Mouse (Mus musculus) limb, embryonic 11.5 days (tissue): Measurements from ENCODE around the gene Smyd3. TPM values are rescaled to one million over a fixed set of nuclear protein-coding genes. Genes with fewer than 3 reads are reported as not detected.

Source experiments
- ATAC-seq: fragments of 200-750 bp; cut with Nextera tagmentation; 2 replicates; pipeline ENCODE4 v1.8.0; 2017; ENCODE audit warnings: low read depth; ENCODE audit not compliant: insufficient number of reproducible peaks, low FRiP score, low TSS enrichment
- DNase-seq: peaks from one replicate; pipeline ENCODE4 v3.0.0-alpha.2; 2015; ENCODE audit warnings: low spot score
- H3K27ac ChIP-seq: fragments of 300-500 bp; sonication (generic); replicated peaks from 2 replicates; pipeline ENCODE4 v1.5.1; 2014; ENCODE audit warnings: low read depth, mild to moderate bottlenecking, low read length
- H3K27me3 ChIP-seq: fragments of 300-500 bp; sonication (generic); 2 replicates; pipeline ENCODE4 v1.6.1; 2014; ENCODE audit warnings: mild to moderate bottlenecking, low read length, mixed read lengths; ENCODE audit not compliant: control insufficient read depth, insufficient read depth
- H3K36me3 ChIP-seq: fragments of 300-500 bp; sonication (generic); 2 replicates; pipeline ENCODE4 v1.6.1; 2014; ENCODE audit warnings: mild to moderate bottlenecking, low read length, moderate library complexity, mixed read lengths; ENCODE audit not compliant: control insufficient read depth, insufficient read depth
- H3K4me1 ChIP-seq: fragments of 300-500 bp; sonication (generic); 2 replicates; pipeline ENCODE4 v1.6.1; 2014; ENCODE audit warnings: low read length, mixed read lengths; ENCODE audit not compliant: control insufficient read depth, insufficient read depth
- H3K4me2 ChIP-seq: fragments of 300-500 bp; sonication (generic); 2 replicates; pipeline ENCODE4 v1.6.1; 2014; ENCODE audit warnings: low read depth, mild to moderate bottlenecking, moderate library complexity; ENCODE audit not compliant: severe bottlenecking
- H3K4me3 ChIP-seq: fragments of 300-500 bp; sonication (generic); 2 replicates; pipeline ENCODE4 v1.5.1; 2014; ENCODE audit warnings: low read depth, low read length
- H3K9ac ChIP-seq: fragments of 300-500 bp; sonication (generic); 2 replicates; pipeline ENCODE4 v1.6.1; 2014; ENCODE audit warnings: mild to moderate bottlenecking, low read length
- H3K9me3 ChIP-seq: fragments of 300-500 bp; sonication (generic); 2 replicates; pipeline ENCODE4 v1.6.1; 2016; ENCODE audit warnings: low read length; ENCODE audit not compliant: control insufficient read depth
- WGBS: fragments of 180-500 bp; shearing (Covaris S2); extraction: QIAGEN DNeasy Blood & Tissue Kit; methylation state at CpG from one replicate; pipeline ENCODE4 v1.1.7; 2014; 5-methylcytosine and 5-hydroxymethylcytosine counted together
- polyA plus RNA-seq: library from polyadenylated mRNA; unstranded; fragments of >200 nt; fragmentation: Nextera tagmentation; extraction: Ambion mirVana; gene quantifications from 2 replicates; pipeline ENCODE4 v1.2.1, GENCODE M21; 2014

The Smyd3 gene
- polyA plus RNA-seq, 1 experiment from 2014 or later = 25.6 TPM

DNA sequence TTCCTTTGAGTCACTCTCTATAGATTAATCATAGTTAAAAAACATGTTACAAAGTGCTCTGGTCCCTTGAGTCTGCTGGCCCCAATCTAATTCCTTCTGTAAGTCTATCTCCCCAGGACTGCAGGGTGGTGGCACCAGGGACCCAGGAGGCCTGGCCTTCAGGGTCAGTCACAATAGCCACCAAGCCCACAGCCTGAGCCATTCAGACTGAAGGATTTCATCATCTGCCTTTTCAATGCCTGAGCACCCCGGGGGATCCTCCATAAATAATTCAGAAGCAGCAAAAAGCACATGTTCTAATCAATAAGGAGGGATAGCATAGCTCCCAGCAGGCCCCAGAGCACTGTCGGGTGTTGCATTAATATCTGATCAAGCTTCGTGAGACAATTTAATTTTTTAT lies 263.3 kb downstream of the Smyd3 start:
- Histone ChIP-seq H3K9ac (no peak overlapping the region), H3K27me3 (0 out of 2 replicates have a peak, but pooled peaks cover 2% of the 10 kb centered on the region), H3K4me3 (no peak overlapping the region), H3K4me2 (no peak overlapping the region), H3K9me3 (no peaks in the 10 kb centered on the region), H3K36me3 (no peaks in the 10 kb centered on the region), H3K27ac (no peak overlapping the region), H3K4me1 (0 out of 2 replicates have a peak, but pooled peaks cover 2% of the 10 kb centered on the region)
- DNase-seq = no peak
- ATAC-seq = no peak
- 69% methylated on average over 3 of the region's 3 CpGs for WGBS

- H3K4me3 ChIP-seq = no peak overlapping the region
- H3K9ac ChIP-seq = no peak overlapping the region
- H3K27me3 ChIP-seq = 0 out of 2 replicates have a peak, but pooled peaks cover 2% of the 10 kb centered on the region
- no peak overlapping the region for H3K4me2 ChIP-seq
- no peak for DNase-seq
- H3K27ac ChIP-seq = no peak overlapping the region
- H3K4me1 ChIP-seq = 0 out of 2 replicates have a peak, but pooled peaks cover 2% of the 10 kb centered on the region
- no peaks in the 10 kb centered on the region for H3K9me3 ChIP-seq
- no peaks in the 10 kb centered on the region for H3K36me3 ChIP-seq
- WGBS = 83% methylated on average over 4 of the region's 4 CpGs
- ATAC-seq = no peak
Observed at GRCm38 (mm10) chr1:179252611-179253010, 265.2 kb downstream of the Smyd3 start.

DNA sequence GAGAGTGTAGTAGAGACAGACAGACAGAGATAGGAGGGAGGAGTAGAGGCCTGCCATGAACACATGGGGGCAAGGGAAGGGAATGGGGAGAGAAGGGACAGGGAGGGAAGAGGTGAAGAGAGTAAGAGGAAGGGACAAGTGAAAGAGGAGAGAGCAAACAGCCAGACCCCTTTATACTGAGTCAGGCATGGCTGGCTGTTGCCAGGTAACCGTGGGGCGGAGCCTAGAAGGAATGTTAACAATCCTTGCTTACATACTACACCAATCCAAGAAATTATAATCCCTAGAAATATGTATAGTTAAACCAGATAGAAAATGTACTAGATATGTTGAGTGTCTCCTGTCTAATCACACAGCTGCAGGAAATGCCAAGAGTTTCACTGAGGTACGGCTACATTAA lies 267.5 kb downstream of the Smyd3 start:
- no peak overlapping the region for H3K4me3 ChIP-seq
- ATAC-seq (no peak), DNase-seq (no peak)
- H3K4me1 ChIP-seq = 0 out of 2 replicates have a peak, but pooled peaks cover 2% of the 10 kb centered on the region
- 87% methylated on average over 3 of the region's 3 CpGs for WGBS
- no peak overlapping the region for H3K4me2 ChIP-seq
- H3K9ac ChIP-seq = no peak overlapping the region
- H3K9me3 ChIP-seq = no peaks in the 10 kb centered on the region
- no peak overlapping the region for H3K27ac ChIP-seq
- H3K27me3 ChIP-seq = no peaks in the 10 kb centered on the region
- H3K36me3 ChIP-seq = no peaks in the 10 kb centered on the region

DNA sequence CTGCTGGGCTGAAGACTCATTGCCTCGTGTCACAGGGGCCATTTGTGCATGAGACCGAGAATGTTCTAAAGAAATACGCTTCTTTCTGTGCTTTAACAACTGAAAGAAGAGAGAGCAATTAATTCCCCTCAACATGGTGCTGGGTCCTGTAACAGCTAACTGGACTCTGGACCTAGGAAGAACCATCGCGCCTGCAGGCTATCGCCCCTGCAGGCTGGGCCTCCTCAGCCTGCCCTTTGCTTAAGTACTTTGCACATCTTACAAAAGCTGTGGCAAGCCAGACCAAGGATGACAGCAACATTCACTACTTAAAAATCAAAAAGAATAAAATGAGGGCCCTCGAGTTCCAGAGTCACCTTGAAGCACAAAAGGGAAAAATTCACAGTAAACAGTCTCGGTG lies 274.3 kb downstream of the Smyd3 start:
- Histone ChIP-seq H3K9ac (no peak overlapping the region), H3K9me3 (no peaks in the 10 kb centered on the region), H3K4me2 (no peak overlapping the region), H3K4me1 (no peaks in the 10 kb centered on the region), H3K36me3 (no peaks in the 10 kb centered on the region), H3K27me3 (no peaks in the 10 kb centered on the region), H3K27ac (no peak overlapping the region), H3K4me3 (no peak overlapping the region)
- ATAC-seq (no peak), DNase-seq (no peak)
- WGBS = 82% methylated on average over 8 of the region's 8 CpGs

DNA sequence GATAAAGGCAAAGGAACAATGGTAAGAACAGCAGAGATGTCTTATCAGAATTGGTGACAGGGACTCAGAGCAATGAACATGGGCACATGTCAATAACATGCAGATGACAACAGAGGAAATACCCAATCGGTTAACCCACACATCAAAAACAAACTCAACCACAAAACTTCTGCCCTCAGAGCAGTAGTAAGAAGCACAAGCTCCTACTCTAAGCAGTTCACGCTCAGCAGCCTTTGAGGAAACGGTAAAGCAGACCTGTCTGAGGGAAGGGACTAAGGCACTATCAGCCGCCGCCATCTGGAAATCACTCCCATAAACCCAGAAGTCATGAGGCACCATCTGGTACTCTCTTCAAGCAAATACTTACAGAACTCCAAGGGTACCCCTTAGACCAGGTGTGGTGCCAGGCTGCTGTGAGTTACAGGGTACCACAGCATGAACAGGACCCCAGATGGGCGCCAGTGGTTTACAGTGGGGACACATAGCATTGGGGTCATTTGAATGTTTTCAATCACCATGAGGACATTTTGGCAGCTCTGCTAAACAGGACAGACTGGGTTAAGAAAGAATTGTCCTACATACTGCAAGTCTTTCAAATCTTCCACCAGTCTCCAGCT lies 277.1 kb downstream of the Smyd3 start:
- ATAC-seq = peak; percentile 44; the same call in 1 of the 2 replicates
- Histone ChIP-seq H3K9me3 (no peaks in the 10 kb centered on the region), H3K4me3 (no peak overlapping the region), H3K27me3 (no peaks in the 10 kb centered on the region), H3K36me3 (no peaks in the 10 kb centered on the region), H3K27ac (no peak overlapping the region), H3K9ac (no peak overlapping the region), H3K4me1 (0 out of 2 replicates have a peak, but pooled peaks cover 2% of the 10 kb centered on the region), H3K4me2 (no peak overlapping the region)
- 62% methylated on average over 6 of the region's 6 CpGs for WGBS
- no peak for DNase-seq

- H3K27me3 ChIP-seq = no peaks in the 10 kb centered on the region
- H3K4me3 ChIP-seq = no peak overlapping the region
- ATAC-seq (no peak), DNase-seq (no peak)
- 91% methylated on average over 2 of the region's 2 CpGs for WGBS
- H3K27ac ChIP-seq = no peak overlapping the region
- H3K4me1 ChIP-seq = 0 out of 2 replicates have a peak, but pooled peaks cover 3% of the 10 kb centered on the region
- no peak overlapping the region for H3K9ac ChIP-seq
- H3K4me2 ChIP-seq = no peak overlapping the region
- no peaks in the 10 kb centered on the region for H3K9me3 ChIP-seq
- H3K36me3 ChIP-seq = no peaks in the 10 kb centered on the region
Observed at GRCm38 (mm10) chr1:179238639-179239038, 279.2 kb downstream of the Smyd3 start.

DNA sequence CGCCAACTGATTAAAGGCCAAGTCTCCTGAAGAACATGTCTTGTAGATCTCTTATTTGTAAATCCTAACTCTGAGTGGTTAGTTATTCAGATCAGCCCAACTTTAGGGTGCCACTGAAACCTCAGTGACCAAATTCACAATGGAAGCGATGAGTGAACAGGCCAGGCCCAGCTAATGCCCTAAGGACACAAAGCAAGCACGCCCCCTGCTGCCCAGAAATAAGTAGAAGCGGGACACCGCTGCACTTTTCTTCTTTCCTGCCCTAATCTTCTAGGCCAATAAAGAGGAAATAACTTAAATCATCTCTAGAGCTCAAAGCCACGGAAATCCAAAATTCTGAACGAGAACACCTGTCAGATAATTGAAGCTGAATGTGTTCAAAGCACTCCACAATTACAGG lies 279.9 kb downstream of the Smyd3 start:
- Histone ChIP-seq H3K27ac (no peak overlapping the region), H3K27me3 (no peaks in the 10 kb centered on the region), H3K36me3 (no peaks in the 10 kb centered on the region), H3K4me3 (no peak overlapping the region), H3K9me3 (no peaks in the 10 kb centered on the region), H3K4me2 (no peak overlapping the region), H3K4me1 (0 out of 2 replicates have a peak, but pooled peaks cover 3% of the 10 kb centered on the region), H3K9ac (no peak overlapping the region)
- 25% methylated on average over 7 of the region's 7 CpGs for WGBS
- no peak for ATAC-seq
- peak; percentile 64 for DNase-seq

GRCm38 (mm10) chr1:179236217-179236840 lies 281.5 kb downstream of the Smyd3 start:
- no peak overlapping the region for H3K9ac ChIP-seq
- H3K27ac ChIP-seq = no peak overlapping the region
- H3K36me3 ChIP-seq = no peaks in the 10 kb centered on the region
- 0 out of 2 replicates have a peak, but pooled peaks cover 6% of the 10 kb centered on the region for H3K4me1 ChIP-seq
- ATAC-seq = no peak
- H3K9me3 ChIP-seq = no peaks in the 10 kb centered on the region
- H3K27me3 ChIP-seq = no peaks in the 10 kb centered on the region
- 52% methylated on average over 8 of the region's 8 CpGs for WGBS
- H3K4me2 ChIP-seq = no peak overlapping the region
- DNase-seq = no peak
- H3K4me3 ChIP-seq = no peak overlapping the region
